Mouse (Mus musculus): ENCODE results near the gene Mrpl1. TPM values are rescaled to one million over a fixed set of nuclear protein-coding genes. Genes with fewer than 3 reads are reported as not detected.
A peak's percentile ranks its signal among the peaks of the same experiment; 100 is the strongest.

Gene Mrpl1
- polyA plus RNA-seq, 1 experiment from 2014 or later, result 10.9 TPM

- DNase-seq (ENCODE audit: low spot score), result peak; percentile 86
- H3K4me3 ChIP-seq (ENCODE audit: low read depth, low read length), result no peak overlapping the region
- no peak overlapping the region for H3K4me2 ChIP-seq (replicated peaks; ENCODE audit: low read depth, low read length)
- H3K9me3 ChIP-seq (ENCODE audit: low read length), result no peaks in the 10 kb centered on the region
- no peak for TF ChIP-seq EP300 (IDR thresholded peaks at IDR 0.05)
- TF ChIP-seq CTCF (IDR thresholded peaks at IDR 0.05), result peak; percentile 81
- WGBS, result 62% methylated on average over 3 of the region's 3 CpGs
- H3K27ac ChIP-seq (ENCODE audit: low read length), result no peak overlapping the region
- H3K36me3 ChIP-seq (ENCODE audit: insufficient read depth, low read length), result peaks cover 6% of the 10 kb centered on the region; the same call in 1 of the 2 replicates
- no peak overlapping the region for H3K9ac ChIP-seq (replicated peaks; ENCODE audit: low read depth)
- no peaks in the 10 kb centered on the region for H3K27me3 ChIP-seq (replicated peaks; ENCODE audit: insufficient read depth, low read length)
- ATAC-seq, result peak; percentile 54
- no peaks in the 10 kb centered on the region for H3K4me1 ChIP-seq (ENCODE audit: insufficient read depth, low read depth, low read length)
Measured at GRCm38 (mm10) chr5:96267017-96267702, 57.9 kb downstream of the Mrpl1 start.

DNA sequence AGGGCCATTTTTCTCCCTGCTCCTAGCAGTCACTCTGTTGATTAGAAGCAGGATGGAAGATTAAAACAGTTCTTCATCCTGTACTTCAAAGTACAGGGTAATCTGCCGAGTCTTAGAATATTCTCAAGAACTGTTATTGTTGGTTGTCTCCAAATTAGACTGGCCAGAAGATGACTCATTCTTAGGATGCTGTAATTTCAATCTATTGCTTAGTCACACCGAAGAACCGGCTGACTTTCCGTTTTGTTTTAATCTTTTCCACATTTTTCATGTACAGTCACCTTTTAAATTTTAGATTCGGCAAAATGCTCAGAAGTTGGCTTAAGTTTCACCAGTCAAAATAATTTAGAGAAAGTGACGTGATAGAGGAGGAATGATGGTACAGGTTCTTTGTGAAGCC, 61.8 kb downstream of the Mrpl1 start:
- Histone ChIP-seq H3K36me3 (ENCODE audit: insufficient read depth, low read length) (no peaks in the 10 kb centered on the region), H3K27me3 (replicated peaks; ENCODE audit: insufficient read depth, low read length) (no peaks in the 10 kb centered on the region), H3K4me1 (ENCODE audit: insufficient read depth, low read depth, low read length) (no peaks in the 10 kb centered on the region), H3K27ac (ENCODE audit: low read length) (no peak overlapping the region), H3K4me2 (replicated peaks; ENCODE audit: low read depth, low read length) (no peak overlapping the region), H3K9me3 (ENCODE audit: low read length) (no peaks in the 10 kb centered on the region), H3K4me3 (ENCODE audit: low read depth, low read length) (no peak overlapping the region), H3K9ac (replicated peaks; ENCODE audit: low read depth) (no peak overlapping the region)
- ATAC-seq, result no peak
- no peak for DNase-seq (ENCODE audit: low spot score)
- WGBS, result 73% methylated on average over 6 of the region's 6 CpGs
- TF ChIP-seq CTCF (IDR thresholded peaks at IDR 0.05) (no peak), EP300 (IDR thresholded peaks at IDR 0.05) (no peak)

DNA sequence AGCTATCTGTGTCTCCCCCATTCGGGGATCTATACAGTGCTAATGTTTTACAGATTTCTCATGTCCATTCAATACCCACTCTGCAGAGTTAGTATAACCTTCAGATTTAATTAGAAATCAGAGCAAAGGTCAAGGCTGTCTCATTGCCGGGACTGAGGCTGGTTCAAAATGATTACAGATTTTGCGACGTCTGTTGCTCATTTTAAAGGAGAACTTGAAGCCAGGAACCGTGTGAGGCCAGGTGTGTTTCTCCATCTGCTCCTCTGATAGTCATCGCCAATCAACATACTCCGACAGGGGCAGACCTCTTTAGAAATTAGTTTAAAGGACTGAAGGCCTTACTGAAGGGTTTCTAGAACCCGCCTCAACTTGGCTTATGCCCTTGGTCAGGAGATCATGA, 96.5 kb downstream of the Mrpl1 start:
- 79% methylated on average over 8 of the region's 8 CpGs for WGBS

DNA sequence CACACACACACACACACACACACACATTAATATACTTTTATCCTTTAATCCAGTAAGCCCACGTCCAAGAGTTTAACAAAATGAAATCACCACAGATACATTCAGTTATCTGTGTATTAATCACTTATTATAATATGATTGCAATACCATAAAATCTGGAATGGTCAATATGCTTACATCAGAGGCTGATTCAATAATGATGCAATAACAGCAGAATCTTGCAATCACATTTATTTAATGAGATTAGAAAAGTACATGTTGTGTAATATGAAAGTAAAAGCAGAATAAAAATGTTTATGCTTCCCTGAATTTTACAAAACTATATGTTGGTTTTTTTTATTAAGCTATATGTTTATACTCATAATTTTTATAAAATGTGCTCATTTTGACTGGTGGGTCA, 97.0 kb downstream of the Mrpl1 start:
- Histone ChIP-seq H3K4me3 (ENCODE audit: low read depth, low read length) (no peak overlapping the region), H3K9me3 (ENCODE audit: low read length) (no peaks in the 10 kb centered on the region), H3K4me2 (replicated peaks; ENCODE audit: low read depth, low read length) (no peak overlapping the region), H3K4me1 (ENCODE audit: insufficient read depth, low read depth, low read length) (no peaks in the 10 kb centered on the region), H3K9ac (replicated peaks; ENCODE audit: low read depth) (no peak overlapping the region), H3K36me3 (ENCODE audit: insufficient read depth, low read length) (no peaks in the 10 kb centered on the region), H3K27ac (ENCODE audit: low read length) (no peak overlapping the region), H3K27me3 (replicated peaks; ENCODE audit: insufficient read depth, low read length) (no peaks in the 10 kb centered on the region)
- WGBS, result 79% methylated on average over 1 of the region's 1 CpGs
- DNase-seq (ENCODE audit: low spot score), result no peak
- ATAC-seq, result no peak
- no peak for TF ChIP-seq CTCF (IDR thresholded peaks at IDR 0.05)
- TF ChIP-seq EP300 (IDR thresholded peaks at IDR 0.05), result no peak

More for the DNA sequence above, 96.5 kb downstream of the Mrpl1 start:
- DNase-seq (ENCODE audit: low spot score) (no peak), ATAC-seq (no peak)
- no peak overlapping the region for H3K27ac ChIP-seq (ENCODE audit: low read length)
- H3K4me2 ChIP-seq (replicated peaks; ENCODE audit: low read depth, low read length), result no peak overlapping the region
- H3K4me1 ChIP-seq (ENCODE audit: insufficient read depth, low read depth, low read length), result no peaks in the 10 kb centered on the region
- no peak overlapping the region for H3K4me3 ChIP-seq (ENCODE audit: low read depth, low read length)
- no peak overlapping the region for H3K9ac ChIP-seq (replicated peaks; ENCODE audit: low read depth)
- H3K9me3 ChIP-seq (ENCODE audit: low read length), result no peaks in the 10 kb centered on the region
- H3K27me3 ChIP-seq (replicated peaks; ENCODE audit: insufficient read depth, low read length), result no peaks in the 10 kb centered on the region
- H3K36me3 ChIP-seq (ENCODE audit: insufficient read depth, low read length), result no peaks in the 10 kb centered on the region
- no peak for TF ChIP-seq EP300 (IDR thresholded peaks at IDR 0.05)
- no peak for TF ChIP-seq CTCF (IDR thresholded peaks at IDR 0.05)

GRCm38 (mm10) chr5:96306826-96307225, 97.5 kb downstream of the Mrpl1 start:
- Histone ChIP-seq H3K9me3 (ENCODE audit: low read length) (no peaks in the 10 kb centered on the region), H3K27ac (ENCODE audit: low read length) (no peak overlapping the region), H3K36me3 (ENCODE audit: insufficient read depth, low read length) (no peaks in the 10 kb centered on the region), H3K4me3 (ENCODE audit: low read depth, low read length) (no peak overlapping the region), H3K27me3 (replicated peaks; ENCODE audit: insufficient read depth, low read length) (no peaks in the 10 kb centered on the region), H3K9ac (replicated peaks; ENCODE audit: low read depth) (no peak overlapping the region), H3K4me1 (ENCODE audit: insufficient read depth, low read depth, low read length) (no peaks in the 10 kb centered on the region), H3K4me2 (replicated peaks; ENCODE audit: low read depth, low read length) (no peak overlapping the region)
- 58% methylated on average over 5 of the region's 5 CpGs for WGBS
- DNase-seq (ENCODE audit: low spot score), result no peak
- TF ChIP-seq EP300 (IDR thresholded peaks at IDR 0.05) (no peak), CTCF (IDR thresholded peaks at IDR 0.05) (peak; percentile 25)
- no peak for ATAC-seq

DNA sequence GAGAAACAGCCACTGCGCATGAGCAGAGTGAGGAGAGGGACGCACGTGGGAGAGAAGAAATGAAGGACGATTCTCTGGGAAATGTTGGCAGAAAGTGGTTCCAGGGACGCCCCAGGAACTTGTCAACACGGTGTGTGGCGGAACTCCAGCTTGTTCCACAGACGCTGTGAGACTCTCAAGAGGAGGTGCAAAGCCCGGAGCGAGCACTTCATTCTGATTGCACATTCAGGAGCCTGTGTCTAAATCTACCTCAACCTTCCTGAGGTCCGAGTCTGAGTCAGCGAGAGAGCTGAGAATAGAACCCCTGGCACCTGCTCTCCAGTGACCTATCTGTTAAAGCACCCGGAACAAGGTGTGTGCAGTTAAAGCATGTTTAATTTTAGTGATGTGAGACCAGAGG, 98.8 kb downstream of the Mrpl1 start:
- TF ChIP-seq EP300 (IDR thresholded peaks at IDR 0.05) (no peak), CTCF (IDR thresholded peaks at IDR 0.05) (no peak)
- Histone ChIP-seq H3K27me3 (replicated peaks; ENCODE audit: insufficient read depth, low read length) (no peaks in the 10 kb centered on the region), H3K4me2 (replicated peaks; ENCODE audit: low read depth, low read length) (no peak overlapping the region), H3K27ac (ENCODE audit: low read length) (no peak overlapping the region), H3K36me3 (ENCODE audit: insufficient read depth, low read length) (no peaks in the 10 kb centered on the region), H3K9ac (replicated peaks; ENCODE audit: low read depth) (no peak overlapping the region), H3K9me3 (ENCODE audit: low read length) (no peaks in the 10 kb centered on the region), H3K4me1 (ENCODE audit: insufficient read depth, low read depth, low read length) (no peaks in the 10 kb centered on the region), H3K4me3 (ENCODE audit: low read depth, low read length) (no peak overlapping the region)
- ATAC-seq (no peak), DNase-seq (ENCODE audit: low spot score) (no peak)
- 67% methylated on average over 13 of the region's 13 CpGs for WGBS
